Mouse (Mus musculus): ENCODE measurements around the gene Tmem47.

Tmem47 gene

GRCm38 (mm10) chrX:81070210-81070803 lies at the start of gene Tmem47:
Tmem47 (plus strand) TSS chrX:81070698.
- ChIA-PET POLR2A (interaction anchor here in 2 of 4 experiments (0.6 to 0.7 kb wide), 2 partner anchors 38 to 413 kb away, joined by 5 to 9 read pairs; no protein-coding TSS in a partner anchor), CTCF (no interaction called here)

DNA sequence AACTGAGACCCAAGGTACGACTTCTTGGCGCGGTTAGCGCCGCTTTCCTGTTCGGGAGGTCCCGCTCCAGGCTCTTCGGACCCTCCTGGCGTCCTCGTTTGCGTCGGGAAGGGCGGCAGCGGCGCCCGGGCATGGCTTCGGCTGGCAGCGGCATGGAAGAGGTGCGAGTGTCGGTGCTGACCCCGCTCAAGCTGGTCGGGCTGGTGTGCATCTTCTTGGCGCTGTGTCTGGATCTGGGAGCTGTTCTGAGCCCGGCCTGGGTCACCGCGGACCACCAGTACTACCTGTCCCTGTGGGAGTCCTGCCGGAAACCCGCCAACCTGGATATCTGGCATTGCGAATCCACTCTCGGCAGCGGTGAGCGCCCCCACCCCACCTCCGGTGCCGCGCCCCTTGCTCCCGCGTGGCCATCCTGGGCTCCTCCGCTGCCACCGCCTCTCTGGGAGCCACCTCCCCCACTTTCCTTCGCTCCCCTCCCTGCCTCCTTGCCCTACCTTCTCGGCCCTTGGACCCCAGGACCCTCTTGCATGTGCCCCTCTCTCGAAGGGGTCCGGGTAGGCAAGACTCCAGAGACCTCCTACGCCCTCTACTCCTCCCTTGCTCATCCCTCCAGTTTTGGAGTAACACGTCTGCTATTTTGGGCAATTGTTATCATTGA lies 435 bp downstream of the Tmem47 start:
- POLR2A ChIA-PET: no interaction called here
- CTCF ChIA-PET: no interaction called here

DNA sequence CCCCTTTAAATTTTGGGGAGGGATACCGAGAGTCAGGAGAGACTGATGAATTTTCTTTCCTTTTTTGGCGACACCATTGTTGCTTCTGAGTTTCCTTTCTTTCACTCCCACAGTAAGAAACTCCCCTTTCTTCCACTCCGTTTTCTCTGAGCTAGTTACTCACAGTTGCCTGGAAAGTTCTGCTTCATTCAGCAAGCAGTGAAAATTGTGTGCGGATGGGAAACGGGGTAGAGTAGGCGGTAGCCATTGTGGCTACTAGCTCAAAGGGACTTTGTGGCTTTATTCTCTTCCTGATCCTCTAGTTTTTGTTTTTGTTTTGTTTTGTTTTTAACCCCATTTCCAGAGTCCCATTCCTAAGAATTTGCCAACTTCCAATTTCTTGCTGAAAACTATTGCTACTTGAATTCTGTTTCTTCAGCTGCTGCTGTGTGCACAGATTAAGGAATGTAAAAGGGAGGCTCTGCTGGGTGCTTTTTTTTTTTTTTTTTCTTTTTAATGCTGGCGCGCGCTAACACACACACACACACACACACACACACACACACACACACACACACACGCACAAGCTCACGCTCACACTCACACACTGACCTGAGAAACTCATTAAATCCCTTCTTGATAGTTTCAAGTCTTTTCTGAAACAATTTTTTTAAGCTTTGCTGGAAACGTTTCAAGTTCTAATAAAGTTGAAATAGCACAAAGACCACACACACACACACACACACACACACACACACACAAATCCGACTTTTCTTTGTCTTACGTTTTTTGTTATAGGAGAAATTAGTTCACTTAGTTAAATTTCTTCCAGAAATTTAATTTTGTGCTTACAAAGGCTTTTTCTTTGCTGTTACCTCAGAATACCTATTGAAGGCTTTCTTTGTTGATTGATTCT lies 1.5 kb downstream of the Tmem47 start:
- POLR2A ChIA-PET: interaction anchor here in 3 of 4 experiments (0.6 to 0.7 kb wide), 5 partner anchors 27 to 421 kb away, joined by 3 to 4 read pairs (median 3); no protein-coding TSS in a partner anchor
- CTCF ChIA-PET: no interaction called here

- ChIA-PET CTCF (no interaction called here), POLR2A (interaction anchor here in 2 of 4 experiments (0.7 kb wide), 2 partner anchors 75 to 176 kb away, joined by 3 to 4 read pairs; no protein-coding TSS in a partner anchor)
These were observed 2.2 kb downstream of the Tmem47 start for GRCm38 (mm10) chrX:81072651-81073050.

- ChIA-PET POLR2A (no interaction called here), CTCF (no interaction called here)
These were observed 3.3 kb downstream of the Tmem47 start for GRCm38 (mm10) chrX:81073834-81074233.

- ChIA-PET CTCF (no interaction called here), POLR2A (no interaction called here)
These were observed 8.0 kb downstream of the Tmem47 start for GRCm38 (mm10) chrX:81078522-81078921.

- ChIA-PET POLR2A (interaction anchor here in 1 of 4 experiments (0.6 kb wide), 1 partner anchor 198 kb away, joined by 3 read pairs; no protein-coding TSS in a partner anchor), CTCF (no interaction called here)
These were observed 10.5 kb downstream of the Tmem47 start for GRCm38 (mm10) chrX:81080996-81081395.

GRCm38 (mm10) chrX:81085025-81085752 lies 14.7 kb downstream of the Tmem47 start:
- POLR2A ChIA-PET: interaction anchor here in 2 of 4 experiments (0.7 kb wide), 2 partner anchors 9 to 23 kb away, joined by 3 to 4 read pairs; no protein-coding TSS in a partner anchor

GRCm38 (mm10) chrX:81147416-81147815 lies 76.9 kb downstream of the Tmem47 start:
- ChIA-PET POLR2A (no interaction called here), CTCF (no interaction called here)

More at GRCm38 (mm10) chrX:81085025-81085752, 14.7 kb downstream of the Tmem47 start:
- CTCF ChIA-PET: interaction anchor here in 1 of 4 experiments (0.5 kb wide), 1 partner anchor 167 kb away, joined by 3 read pairs; no protein-coding TSS in a partner anchor

All from embryonic stem cell, embryonic (primary cell).